Mouse (Mus musculus): ENCODE measurements around the gene Lrrc47.

- TF ChIP-seq MYOD1 (IDR thresholded peaks at IDR 0.05; ENCODE audit: control insufficient read depth in 1 of 3, insufficient read length in 2 of 3, low read depth in 2 of 3) (no peak), MYOG (IDR thresholded peaks at IDR 0.05; ENCODE audit: control insufficient read depth in 1 of 3, insufficient read depth in 1 of 3, insufficient read length in 2 of 3, low read depth in 2 of 3) (no peak), MAX (IDR thresholded peaks at IDR 0.05; ENCODE audit: low read depth) (no peak), TCF12 (IDR thresholded peaks at IDR 0.05; ENCODE audit: insufficient read depth, poor library complexity, severe bottlenecking) (no peak)
Measured at GRCm38 (mm10) chr4:154056661-154057060, 45.1 kb downstream of the Lrrc47 start.

Measured in myocyte (in vitro differentiated cells).